Comparison of ENCODE assay signal across 7 mouse cellular contexts in genomic region chr15:81398189-81398588, GRCm38 (mm10). TPM values are rescaled to one million over a fixed set of nuclear protein-coding genes. Genes with fewer than 3 reads are reported as not detected.
DNase-seq lines count a peak whose midpoint lies in the region; ATAC-seq lines count a peak whose summit lies in the region.

No protein-coding gene starts in this region.

- peak overlapping the region; percentile 81 for H3K4me2 ChIP-seq in lung, embryonic 15.5 days
- peak overlapping the region; percentile 61 for H3K4me2 ChIP-seq in forebrain, embryonic 11.5 days (ENCODE audit: low read depth, low read length, severe bottlenecking)
- peak overlapping the region; percentile 68 for H3K4me2 ChIP-seq in limb, embryonic 15.5 days
- H3K4me2 ChIP-seq in stomach, embryonic 16.5 days (ENCODE audit: low read depth, low read length) = peak overlapping the region; percentile 80

- peaks cover 19% of the 10 kb centered on the region for H3K4me1 ChIP-seq in lung, embryonic 15.5 days
- H3K4me1 ChIP-seq in forebrain, embryonic 11.5 days (replicated peaks; ENCODE audit: control insufficient read depth, insufficient read depth, low read length) = no peaks in the 10 kb centered on the region; the same call in 1 of the 2 replicates
- H3K4me1 ChIP-seq in limb, embryonic 15.5 days = peaks cover 23% of the 10 kb centered on the region
- H3K4me1 ChIP-seq in stomach, embryonic 16.5 days (ENCODE audit: control insufficient read depth, insufficient read depth, low read length) = peaks cover 22% of the 10 kb centered on the region

- H3K4me3 ChIP-seq in lung, embryonic 15.5 days = peak overlapping the region; percentile 98
- H3K4me3 ChIP-seq in forebrain, embryonic 11.5 days (ENCODE audit: low read depth, low read length) = peak overlapping the region; percentile 56
- H3K4me3 ChIP-seq in limb, embryonic 15.5 days = peak overlapping the region; percentile 68
- peak overlapping the region; percentile 100 for H3K4me3 ChIP-seq in stomach, embryonic 16.5 days (replicated peaks; ENCODE audit: low read length)

- ATAC-seq in lung, embryonic 15.5 days (ENCODE audit: borderline replicate concordance, extremely low read depth, low FRiP score, low TSS enrichment) = no peak
- ATAC-seq in forebrain, embryonic 11.5 days (replicated peaks; ENCODE audit: low FRiP score) = no peak
- no peak for ATAC-seq in limb, embryonic 15.5 days (ENCODE audit: insufficient number of reproducible peaks, low FRiP score, low TSS enrichment, low read depth)
- ATAC-seq in stomach, embryonic 16.5 days (ENCODE audit: insufficient read depth, low FRiP score) = no peak
- no peak for ATAC-seq in frontal cortex, adult (ENCODE audit: low TSS enrichment)

- H3K9ac ChIP-seq in lung, embryonic 15.5 days = peak overlapping the region; percentile 98
- H3K9ac ChIP-seq in forebrain, embryonic 11.5 days (ENCODE audit: low read length) = no peak overlapping the region; the same call in 1 of the 2 replicates
- 0 out of 2 replicates have a peak overlapping the region, but pooled peaks have one; percentile 66 for H3K9ac ChIP-seq in limb, embryonic 15.5 days
- peak overlapping the region; percentile 97 for H3K9ac ChIP-seq in stomach, embryonic 16.5 days (ENCODE audit: low read length)

- DNase-seq in lung, postnatal 36 days = no peak
- no peak for DNase-seq in forebrain, embryonic 11.5 days (ENCODE audit: low spot score)
- DNase-seq in kidney, adult 9 months = no peak

- no peaks in the 10 kb centered on the region for H3K9me3 ChIP-seq in lung, embryonic 15.5 days
- no peaks in the 10 kb centered on the region for H3K9me3 ChIP-seq in forebrain, embryonic 11.5 days (ENCODE audit: control insufficient read depth, low read length)
- no peaks in the 10 kb centered on the region for H3K9me3 ChIP-seq in limb, embryonic 15.5 days
- H3K9me3 ChIP-seq in stomach, embryonic 16.5 days (replicated peaks; ENCODE audit: control insufficient read depth, low read length) = no peaks in the 10 kb centered on the region

- H3K36me3 ChIP-seq in lung, embryonic 15.5 days = 0 out of 2 replicates have a peak, but pooled peaks cover 3% of the 10 kb centered on the region
- no peaks in the 10 kb centered on the region for H3K36me3 ChIP-seq in forebrain, embryonic 11.5 days (ENCODE audit: control insufficient read depth, insufficient read depth, low read length)
- no peaks in the 10 kb centered on the region for H3K36me3 ChIP-seq in limb, embryonic 15.5 days
- H3K36me3 ChIP-seq in stomach, embryonic 16.5 days (ENCODE audit: control insufficient read depth, insufficient read depth, low read length) = no peaks in the 10 kb centered on the region

- no peaks in the 10 kb centered on the region for H3K27me3 ChIP-seq in lung, embryonic 15.5 days
- H3K27me3 ChIP-seq in forebrain, embryonic 11.5 days (ENCODE audit: control insufficient read depth, insufficient read depth, low read length) = no peaks in the 10 kb centered on the region
- no peaks in the 10 kb centered on the region for H3K27me3 ChIP-seq in limb, embryonic 15.5 days
- H3K27me3 ChIP-seq in stomach, embryonic 16.5 days (ENCODE audit: control insufficient read depth, insufficient read depth, low read length) = no peaks in the 10 kb centered on the region

- no peak overlapping the region for H3K27ac ChIP-seq in lung, embryonic 15.5 days
- H3K27ac ChIP-seq in forebrain, embryonic 11.5 days (ENCODE audit: low read depth, low read length) = no peak overlapping the region
- H3K27ac ChIP-seq in limb, embryonic 15.5 days = no peak overlapping the region
- no peak overlapping the region for H3K27ac ChIP-seq in stomach, embryonic 16.5 days (ENCODE audit: low read length)

RNA-seq across cellular contexts. Expression of gene St13, which starts 1.7 kb away (rescaled TPM):
- polyA plus RNA-seq in lung, embryonic 15.5 days (2015; fragmentation: Nextera tagmentation; extraction: Ambion mirVana) = 146 and 154 TPM in 2 replicates
- polyA plus RNA-seq in forebrain, embryonic 11.5 days (2014; fragmentation: Nextera tagmentation; extraction: Ambion mirVana) = 193 and 194 TPM in 2 replicates
- 148 and 151 TPM in 2 replicates for polyA plus RNA-seq in limb, embryonic 15.5 days (2015; fragmentation: Nextera tagmentation; extraction: Ambion mirVana)
- 149 and 153 TPM in 2 replicates for polyA plus RNA-seq in stomach, embryonic 16.5 days (2015; fragmentation: Nextera tagmentation; extraction: Ambion mirVana)

RNA-seq across cellular contexts. Expression of gene Xpnpep3, which starts 1.7 kb away (rescaled TPM):
- polyA plus RNA-seq in lung, embryonic 15.5 days (2015; fragmentation: Nextera tagmentation; extraction: Ambion mirVana) = 10.4 and 10.9 TPM in 2 replicates
- polyA plus RNA-seq in forebrain, embryonic 11.5 days (2014; fragmentation: Nextera tagmentation; extraction: Ambion mirVana) = 10.2 and 10.3 TPM in 2 replicates
- polyA plus RNA-seq in limb, embryonic 15.5 days (2015; fragmentation: Nextera tagmentation; extraction: Ambion mirVana) = 11.0 and 12.0 TPM in 2 replicates
- polyA plus RNA-seq in stomach, embryonic 16.5 days (2015; fragmentation: Nextera tagmentation; extraction: Ambion mirVana) = 11.1 and 11.9 TPM in 2 replicates

RNA-seq across cellular contexts. Expression of gene Dnajb7, which starts 9.9 kb away (rescaled TPM):
- 1.3 and 2.0 TPM in 2 replicates for polyA plus RNA-seq in lung, embryonic 15.5 days (2015; fragmentation: Nextera tagmentation; extraction: Ambion mirVana)
- 1.5 and 3.4 TPM in 2 replicates for polyA plus RNA-seq in forebrain, embryonic 11.5 days (2014; fragmentation: Nextera tagmentation; extraction: Ambion mirVana)
- polyA plus RNA-seq in limb, embryonic 15.5 days (2015; fragmentation: Nextera tagmentation; extraction: Ambion mirVana) = 1.5 and 1.7 TPM in 2 replicates
- polyA plus RNA-seq in stomach, embryonic 16.5 days (2015; fragmentation: Nextera tagmentation; extraction: Ambion mirVana) = 2.2 and 2.3 TPM in 2 replicates

RNA-seq across cellular contexts. Expression of gene Slc25a17, which starts 37.6 kb away (rescaled TPM):
- polyA plus RNA-seq in lung, embryonic 15.5 days (2015; fragmentation: Nextera tagmentation; extraction: Ambion mirVana) = 110 and 112 TPM in 2 replicates
- 105 TPM in 2 replicates for polyA plus RNA-seq in forebrain, embryonic 11.5 days (2014; fragmentation: Nextera tagmentation; extraction: Ambion mirVana)
- polyA plus RNA-seq in limb, embryonic 15.5 days (2015; fragmentation: Nextera tagmentation; extraction: Ambion mirVana) = 119 and 124 TPM in 2 replicates
- 104 and 106 TPM in 2 replicates for polyA plus RNA-seq in stomach, embryonic 16.5 days (2015; fragmentation: Nextera tagmentation; extraction: Ambion mirVana)
